Mouse (Mus musculus) myocyte (in vitro differentiated cells): ENCODE data around the gene Pianp.

Experiments used
- E2F4 ChIP-seq: IDR thresholded peaks from one replicate; pipeline ENCODE4 v1.6.1; 2011; ENCODE audit warnings: mild to moderate bottlenecking, control low read depth, moderate library complexity; ENCODE audit not compliant: insufficient read depth
- MAX ChIP-seq: IDR thresholded peaks from one replicate; pipeline ENCODE4 v1.6.1; 2011; ENCODE audit warnings: low read depth, mild to moderate bottlenecking, control low read depth
- MYOD1 ChIP-seq, 3 experiments: IDR thresholded peaks; one replicate each; pipeline ENCODE4 v1.6.1; 2011; ENCODE audit warnings: control low read depth in 2 of 3, low read depth in 2 of 3, mild to moderate bottlenecking in 2 of 3, moderate library complexity in 1 of 3; ENCODE audit not compliant: insufficient read length in 2 of 3, control insufficient read depth in 1 of 3
- MYOG ChIP-seq, 3 experiments: IDR thresholded peaks; one replicate each; pipeline ENCODE4 v1.6.1; 2011; ENCODE audit warnings: control low read depth in 2 of 3, low read depth in 2 of 3, mild to moderate bottlenecking in 2 of 3; ENCODE audit not compliant: insufficient read length in 2 of 3, control insufficient read depth in 1 of 3, insufficient read depth in 1 of 3
- POLR2A ChIP-seq: IDR thresholded peaks from one replicate; pipeline ENCODE4 v1.6.1; 2011; ENCODE audit warnings: low read depth, mild to moderate bottlenecking, control low read depth, moderate library complexity; ENCODE audit not compliant: insufficient read length
- POLR2AphosphoS2 ChIP-seq: IDR thresholded peaks from one replicate; pipeline ENCODE4 v1.6.1; 2011; ENCODE audit warnings: low read depth, control low read depth; ENCODE audit not compliant: insufficient read length
- REST ChIP-seq: IDR thresholded peaks from one replicate; pipeline ENCODE4 v1.6.1; 2011; ENCODE audit warnings: mild to moderate bottlenecking, control low read depth, moderate library complexity; ENCODE audit not compliant: insufficient read depth, insufficient read length
- SRF ChIP-seq: IDR thresholded peaks from one replicate; pipeline ENCODE4 v1.6.1; 2011; ENCODE audit warnings: low read depth; ENCODE audit not compliant: control insufficient read depth, insufficient read length
- TCF12 ChIP-seq: IDR thresholded peaks from one replicate; pipeline ENCODE4 v1.6.1; 2011; ENCODE audit warnings: mild to moderate bottlenecking, control low read depth; ENCODE audit not compliant: poor library complexity, insufficient read depth, severe bottlenecking
- USF1 ChIP-seq: IDR thresholded peaks from one replicate; pipeline ENCODE4 v1.6.1; 2011; ENCODE audit warnings: low read depth, mild to moderate bottlenecking, control low read depth, moderate library complexity

GRCm38 (mm10) chr6:125040221-125040620 lies 43.7 kb downstream of the Pianp start:
- TF ChIP-seq POLR2AphosphoS2 = no peak
- no peak for TF ChIP-seq POLR2A
- TF ChIP-seq MAX = no peak
- TF ChIP-seq MYOG (IDR thresholded peaks at IDR 0.05; ENCODE audit: control insufficient read depth in 1 of 3, insufficient read depth in 1 of 3, insufficient read length in 2 of 3, low read depth in 2 of 3) = no peak
- TF ChIP-seq SRF = no peak
- no peak for TF ChIP-seq MYOD1 (IDR thresholded peaks at IDR 0.05; ENCODE audit: control insufficient read depth in 1 of 3, insufficient read length in 2 of 3, low read depth in 2 of 3)
- TF ChIP-seq USF1 = no peak
- TF ChIP-seq TCF12 = no peak
- no peak for TF ChIP-seq REST
- no peak for TF ChIP-seq E2F4
